Mouse (Mus musculus) CD4-positive helper T cell, adult 2 months (primary cell): ENCODE results near the gene Noto.

Experiments used
- DNase-seq: peaks from one replicate; pipeline ENCODE4 v3.0.0-alpha.2; 2012; ENCODE audit warnings: low read depth, missing footprints, low spot score

The Noto gene

GRCm38 (mm10) chr6:85423836-85424379, at the start of gene Noto:
Gene Noto (plus strand): TSS chr6:85423886.
- no peak for DNase-seq

GRCm38 (mm10) chr6:85373951-85374733, 49.5 kb upstream of the Noto start, which contains the start of gene Rab11fip5:
Gene Rab11fip5 (minus strand): TSS chr6:85374634.
- no peak for DNase-seq

GRCm38 (mm10) chr6:85374734-85375114, 49.0 kb upstream of the Noto start:
- peak; percentile 97 for DNase-seq

- DNase-seq, result no peak
Observed at GRCm38 (mm10) chr6:85377066-85377734, 46.5 kb upstream of the Noto start.

- DNase-seq, result no peak
Observed at GRCm38 (mm10) chr6:85377876-85378275, 45.8 kb upstream of the Noto start.

DNA sequence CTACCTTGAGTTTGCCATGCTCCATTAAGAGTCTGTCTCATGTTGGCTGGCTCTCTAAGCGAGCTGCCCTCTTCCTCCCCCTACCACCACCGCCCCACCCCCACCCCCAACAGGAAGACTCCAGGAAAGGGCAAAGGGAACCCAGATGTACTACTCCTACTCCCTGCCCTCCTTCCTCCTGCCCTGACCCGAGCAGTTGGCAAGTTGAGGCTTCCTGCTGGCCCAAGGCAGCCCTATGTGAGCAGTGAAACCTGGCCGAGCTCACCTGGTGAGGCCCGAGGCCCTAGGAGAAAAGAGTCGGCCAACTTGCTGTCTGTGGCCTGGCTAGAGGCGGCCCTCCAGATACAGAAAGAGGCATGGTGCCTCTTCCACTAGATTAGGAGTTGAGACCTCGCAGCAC, 45.1 kb upstream of the Noto start:
- DNase-seq, result no peak

GRCm38 (mm10) chr6:85380201-85380900, 43.3 kb upstream of the Noto start:
- peak; percentile 61 for DNase-seq

GRCm38 (mm10) chr6:85380901-85381647, 42.6 kb upstream of the Noto start:
- DNase-seq, result no peak

- no peak for DNase-seq
Observed at GRCm38 (mm10) chr6:85381648-85382020, 42.1 kb upstream of the Noto start.

DNA sequence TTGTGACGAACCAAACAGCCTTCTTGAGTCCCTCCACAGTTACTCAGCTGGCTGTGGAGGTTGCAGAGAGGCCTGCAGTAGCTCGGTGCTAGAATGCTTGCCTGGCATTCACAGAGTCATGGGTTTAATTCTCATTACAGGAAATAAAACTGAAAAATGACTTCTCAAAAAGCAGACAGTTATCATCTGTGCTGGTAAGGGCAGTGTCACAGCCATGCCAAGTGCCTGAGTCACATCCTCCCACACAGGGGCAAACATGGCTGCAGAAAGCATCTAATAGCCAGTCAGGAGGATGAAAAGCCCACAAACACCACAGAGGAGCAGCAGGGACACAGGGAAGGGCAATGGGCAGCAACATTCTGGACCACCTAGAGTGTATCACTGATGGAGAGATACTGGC, 40.9 kb upstream of the Noto start:
- no peak for DNase-seq

DNA sequence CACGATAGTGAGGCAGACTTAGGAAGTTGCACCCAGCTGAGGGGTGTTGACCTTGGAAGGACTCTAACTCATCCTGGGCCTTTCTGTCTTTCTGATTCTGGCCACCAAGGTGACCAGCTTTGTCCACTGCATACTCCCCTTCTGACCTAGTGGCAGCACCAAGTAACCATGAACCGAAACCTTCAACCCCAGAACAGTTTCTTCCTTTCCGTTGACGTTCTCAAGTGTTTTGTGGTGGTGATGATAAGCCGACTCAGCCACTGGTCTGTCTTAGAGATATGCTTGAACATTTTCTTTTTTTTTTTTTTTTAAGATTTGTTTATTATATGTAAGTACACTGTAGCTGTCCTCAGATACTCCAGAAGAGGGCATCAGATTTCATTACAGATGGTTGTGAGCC, 35.1 kb upstream of the Noto start:
- no peak for DNase-seq

DNA sequence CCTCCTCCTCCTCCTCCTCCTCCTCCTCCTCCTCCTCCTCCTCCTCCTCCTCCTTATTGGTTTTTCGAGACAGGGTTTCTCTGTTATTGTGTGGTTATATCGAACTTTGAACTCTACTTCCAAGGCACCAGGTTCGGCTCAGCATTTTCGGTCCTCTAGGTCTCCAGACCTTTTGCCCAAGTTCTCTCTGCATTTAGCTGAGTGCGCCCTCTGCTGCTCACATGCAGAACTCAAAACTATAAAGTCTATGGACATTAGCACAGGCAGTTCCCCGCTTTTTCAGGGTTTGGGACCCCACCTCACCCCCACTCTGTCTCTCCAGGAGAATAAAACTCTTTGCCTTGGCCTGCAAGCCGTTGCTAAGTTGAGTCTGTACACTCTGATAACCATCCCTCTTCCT, 31.9 kb upstream of the Noto start:
- DNase-seq, result peak; percentile 56

- no peak for DNase-seq
Observed at GRCm38 (mm10) chr6:85395360-85395759, 28.3 kb upstream of the Noto start.

DNA sequence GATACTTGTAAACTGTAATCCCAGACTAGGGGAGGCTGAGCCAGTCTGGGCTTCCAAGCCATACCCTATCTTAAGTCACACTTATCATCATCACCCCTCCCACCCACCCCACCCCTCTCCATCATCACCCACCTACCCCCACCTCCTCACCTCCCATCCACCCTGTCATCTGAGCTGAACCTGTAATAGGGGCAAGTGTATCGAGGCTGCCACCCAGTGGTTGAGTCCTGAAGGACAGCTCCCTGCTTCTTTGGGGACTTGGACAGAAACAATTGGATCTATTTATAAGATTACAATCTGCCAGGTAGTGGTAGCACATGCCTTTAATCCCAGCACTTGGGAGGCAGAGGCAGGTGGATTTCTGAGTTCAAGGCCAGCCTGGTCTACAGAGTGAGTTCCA, 26.5 kb upstream of the Noto start:
- DNase-seq, result peak; percentile 27

DNA sequence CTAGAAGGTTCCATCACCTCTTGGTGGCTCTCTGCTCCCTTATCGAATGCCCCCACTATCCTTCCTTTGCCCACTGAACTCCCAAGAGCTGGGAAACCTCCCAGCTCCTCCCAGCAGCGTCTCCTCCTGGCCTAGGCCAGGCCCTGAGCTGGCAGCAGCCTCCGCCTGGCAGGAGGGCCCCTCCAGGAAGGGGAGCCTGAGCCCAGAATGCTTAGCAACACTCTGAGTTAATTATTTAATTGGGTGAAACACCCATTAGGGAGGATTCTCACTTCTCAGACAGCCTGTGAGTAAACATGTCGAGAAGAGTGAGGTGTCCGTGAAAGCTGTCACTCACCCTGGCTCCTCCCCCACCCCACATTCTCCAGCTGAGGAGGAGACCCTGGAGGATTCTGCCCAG, 24.0 kb upstream of the Noto start:
- no peak for DNase-seq

DNA sequence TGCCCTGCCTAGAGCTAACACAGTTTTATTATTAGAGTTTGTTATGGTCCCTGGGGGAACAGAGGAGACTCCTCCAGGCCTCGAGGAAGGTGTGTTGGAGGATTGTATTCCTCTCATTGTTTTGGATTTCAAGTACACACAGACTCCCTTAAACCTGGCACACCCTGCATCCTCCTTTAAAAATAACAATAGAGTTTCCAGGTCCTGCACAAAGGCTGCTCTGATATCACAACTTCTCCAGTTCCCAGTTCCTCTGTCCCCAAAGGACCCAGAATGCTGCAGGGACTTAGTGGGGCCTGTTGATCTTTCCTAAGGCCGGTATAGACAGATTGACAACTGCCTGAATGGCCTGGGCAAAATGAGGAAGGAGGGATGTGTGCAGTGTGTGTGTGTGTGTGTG, 21.1 kb upstream of the Noto start:
- DNase-seq, result no peak

DNA sequence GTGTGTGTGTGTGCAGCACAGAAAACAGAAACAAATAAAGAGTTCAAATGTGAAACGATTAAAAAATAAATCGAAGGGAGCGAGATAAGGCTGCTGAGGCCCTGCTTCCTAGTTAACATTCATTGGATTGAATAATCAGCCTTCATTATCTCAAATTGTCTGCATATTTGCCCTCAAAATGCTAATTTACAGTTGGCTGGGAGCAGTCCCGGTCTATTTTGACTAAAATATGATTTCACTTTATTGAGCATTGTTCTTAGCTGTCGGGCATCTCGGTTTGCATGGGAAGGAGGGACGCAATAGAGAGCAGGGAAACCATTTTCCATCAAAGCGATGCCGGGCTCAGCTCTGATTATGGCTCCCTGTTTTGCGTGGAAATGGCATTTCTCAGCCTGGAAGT, 20.6 kb upstream of the Noto start:
- DNase-seq, result no peak

- DNase-seq, result no peak
Observed at GRCm38 (mm10) chr6:85409003-85409402, 14.7 kb upstream of the Noto start.

DNA sequence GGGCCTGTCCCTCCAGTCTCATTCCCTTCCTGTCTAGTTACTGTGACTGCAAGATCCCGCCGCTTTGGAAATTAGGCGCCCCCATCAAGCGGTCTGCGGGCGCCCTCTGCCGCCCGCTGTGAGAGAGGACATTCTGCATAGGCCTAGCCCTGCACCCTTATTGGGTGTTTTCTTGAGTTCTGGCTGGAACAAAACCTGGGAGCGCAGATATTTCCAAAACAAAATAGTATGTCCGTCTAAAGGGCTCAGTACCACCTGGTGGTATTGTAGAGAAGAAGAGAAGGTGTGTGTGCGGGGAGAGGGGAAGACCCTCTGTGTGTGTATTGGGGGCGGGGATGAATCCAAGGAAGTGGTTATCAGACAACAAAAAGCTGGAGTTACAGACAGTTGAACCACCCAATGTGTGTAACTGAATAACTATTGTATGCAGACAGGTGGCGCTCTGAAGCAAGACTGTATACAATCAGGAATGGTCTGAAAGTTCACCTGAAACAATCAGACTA, 12.9 kb upstream of the Noto start:
- peak; percentile 21 for DNase-seq

DNA sequence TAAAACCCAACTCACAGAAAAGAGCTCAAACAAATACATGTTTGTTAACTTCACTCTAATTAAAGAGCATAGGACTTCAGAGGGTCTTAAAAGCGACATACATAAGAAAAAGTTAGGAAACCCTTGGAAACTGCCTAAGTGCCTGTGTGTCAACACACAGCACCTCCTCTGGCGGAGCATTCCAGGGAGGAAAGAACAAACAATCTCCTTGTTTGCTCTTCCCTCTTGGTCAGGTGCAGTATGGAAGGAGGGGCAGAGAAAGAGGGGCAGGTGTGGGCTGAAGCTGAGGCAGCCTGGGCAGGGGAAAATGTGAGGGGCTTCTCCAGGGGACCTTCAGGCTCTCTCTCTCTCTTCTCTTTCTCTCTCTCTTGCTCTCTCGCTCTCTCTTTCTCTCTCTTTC, 7.9 kb upstream of the Noto start:
- no peak for DNase-seq

DNA sequence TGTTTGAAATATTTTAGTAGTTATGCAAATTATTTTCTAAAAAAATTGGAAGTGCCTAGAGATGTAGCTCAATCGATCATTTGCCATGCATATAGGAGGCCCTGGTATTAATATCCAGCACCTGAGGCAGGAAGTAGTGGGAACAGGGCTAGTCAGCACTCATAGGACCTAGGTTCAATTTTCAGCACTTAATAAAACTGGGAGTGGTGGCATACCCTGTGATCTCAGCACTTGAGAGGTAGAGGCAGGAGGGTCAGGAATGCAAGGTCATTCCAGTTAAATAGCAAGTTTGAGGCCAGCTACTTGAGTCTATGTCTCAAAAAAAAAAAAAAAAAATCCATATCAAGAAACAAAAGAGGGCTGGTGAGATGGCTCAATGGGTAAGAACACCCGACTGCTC, 4.5 kb upstream of the Noto start:
- no peak for DNase-seq
